Mouse (Mus musculus) layer of hippocampus, postnatal 10 days (tissue): ENCODE measurements around the gene Klf12. TPM values are rescaled to one million over a fixed set of nuclear protein-coding genes. Genes with fewer than 3 reads are reported as not detected.

ENCODE experiments used
- DNase-seq, 2 experiments: peaks; one replicate each; pipeline ENCODE4 v3.0.0; 2021; ENCODE audit warnings: low spot score in 2 of 2
- total RNA-seq, 2 experiments: library from RNA; stranded (reverse); gene quantifications; 2 replicates each; pipeline ENCODE4 v1.2.3; 2021

The Klf12 gene
- total RNA-seq, 2 experiments from 2014 or later = 36.1 to 39.5 TPM

GRCm38 (mm10) chr14:100140370-100140769, 144.1 kb downstream of the Klf12 start:
- DNase-seq = no peak

DNA sequence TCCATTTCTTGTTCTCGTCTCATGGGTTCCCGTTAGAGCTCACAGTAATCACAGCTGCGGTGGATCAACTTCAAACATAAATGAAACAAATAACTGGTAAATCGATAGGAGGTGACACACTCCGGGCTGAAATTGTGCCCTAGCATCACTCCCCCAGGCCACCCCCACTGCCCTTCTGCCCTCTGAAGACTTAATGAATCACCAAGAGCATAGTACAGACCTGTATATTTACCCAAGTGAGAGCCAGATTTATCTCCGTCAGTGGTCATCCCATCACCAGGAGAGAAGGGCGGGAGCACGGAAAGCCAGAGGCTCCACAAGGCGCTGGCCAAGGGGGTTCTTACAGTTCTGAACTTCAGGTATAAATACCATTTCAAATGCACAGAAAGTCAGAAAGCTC, 150.2 kb downstream of the Klf12 start:
- DNase-seq = no peak

DNA sequence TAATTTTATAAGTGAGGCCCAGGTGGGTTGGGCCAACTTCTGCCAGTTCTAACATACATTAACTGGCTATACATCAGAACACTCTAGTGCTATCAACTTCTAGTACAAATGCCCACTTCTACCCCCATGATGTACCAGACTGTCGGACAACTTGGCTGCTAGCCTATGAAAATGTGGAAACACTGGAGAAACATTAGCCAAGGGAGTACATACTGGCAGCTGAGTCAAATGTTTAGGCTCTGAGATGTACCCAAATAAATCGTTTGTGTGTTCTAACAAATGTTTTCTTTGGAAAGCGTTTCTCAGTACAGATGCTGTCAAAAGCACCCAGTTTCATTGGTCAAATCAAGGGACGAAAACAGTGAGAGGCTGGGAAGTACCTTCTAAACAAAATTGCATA, 152.0 kb downstream of the Klf12 start:
- DNase-seq = no peak

DNA sequence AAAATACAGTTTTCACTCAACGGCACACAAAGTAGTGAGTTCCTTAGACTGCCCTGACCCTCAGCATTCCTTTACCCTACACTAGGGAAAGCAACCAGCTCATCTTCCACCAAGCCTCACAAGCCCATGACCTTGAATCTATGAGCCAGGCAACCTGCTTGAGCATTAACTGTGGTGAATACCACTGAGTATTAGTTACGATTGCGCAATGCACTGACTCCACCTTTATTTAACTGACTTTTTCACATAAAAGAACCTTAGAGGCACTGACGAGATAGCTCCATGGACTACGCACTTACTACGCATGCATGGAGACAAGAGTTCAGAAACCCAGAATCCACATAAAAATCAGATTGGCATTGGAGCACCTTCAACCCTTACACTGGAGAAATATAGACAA, 158.4 kb downstream of the Klf12 start:
- DNase-seq = no peak

DNA sequence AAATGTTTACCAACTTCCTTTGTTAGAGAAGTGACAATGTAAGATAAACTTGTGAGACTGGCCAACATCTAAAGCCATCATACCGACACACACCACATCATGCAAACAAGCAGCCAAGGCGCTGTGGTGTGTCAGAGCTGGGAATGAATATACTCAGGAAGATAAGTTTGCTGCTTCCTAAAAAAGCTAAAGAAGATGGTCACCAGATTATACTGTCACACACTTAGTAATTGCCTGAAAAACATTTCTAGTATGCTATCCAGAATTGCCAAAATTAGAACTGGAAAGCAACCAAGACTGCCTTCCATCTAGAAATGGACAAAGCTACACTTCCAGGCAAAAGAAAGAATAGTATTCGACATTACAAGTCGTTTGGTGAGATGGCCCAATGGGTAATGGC, 163.4 kb downstream of the Klf12 start:
- no peak for DNase-seq

GRCm38 (mm10) chr14:100119866-100120265, 164.6 kb downstream of the Klf12 start:
- no peak for DNase-seq

- no peak for DNase-seq
Measured at GRCm38 (mm10) chr14:100113419-100113818, 171.1 kb downstream of the Klf12 start.

- no peak for DNase-seq
Measured at GRCm38 (mm10) chr14:100111735-100112134, 172.7 kb downstream of the Klf12 start.

GRCm38 (mm10) chr14:100109563-100109962, 174.9 kb downstream of the Klf12 start:
- DNase-seq = no peak

DNA sequence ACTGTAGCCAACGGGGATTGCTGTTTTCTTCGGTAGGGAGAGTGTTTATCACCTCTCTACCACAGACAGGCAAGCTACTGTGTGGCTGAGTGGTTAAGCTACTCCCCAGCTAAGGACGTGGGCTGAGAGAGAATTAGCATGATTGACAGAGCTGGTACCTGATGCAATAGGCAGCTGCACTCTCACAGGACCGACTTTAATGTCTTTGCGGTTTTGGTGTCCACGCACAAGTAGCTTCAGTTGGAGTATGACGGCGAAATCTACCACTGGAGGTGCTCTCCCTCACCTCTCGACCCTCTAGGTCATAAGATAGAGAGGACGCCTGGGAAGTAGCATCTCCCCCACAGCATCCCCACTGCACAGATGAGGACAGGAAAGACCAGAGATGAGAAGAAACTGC, 178.9 kb downstream of the Klf12 start:
- no peak for DNase-seq

DNA sequence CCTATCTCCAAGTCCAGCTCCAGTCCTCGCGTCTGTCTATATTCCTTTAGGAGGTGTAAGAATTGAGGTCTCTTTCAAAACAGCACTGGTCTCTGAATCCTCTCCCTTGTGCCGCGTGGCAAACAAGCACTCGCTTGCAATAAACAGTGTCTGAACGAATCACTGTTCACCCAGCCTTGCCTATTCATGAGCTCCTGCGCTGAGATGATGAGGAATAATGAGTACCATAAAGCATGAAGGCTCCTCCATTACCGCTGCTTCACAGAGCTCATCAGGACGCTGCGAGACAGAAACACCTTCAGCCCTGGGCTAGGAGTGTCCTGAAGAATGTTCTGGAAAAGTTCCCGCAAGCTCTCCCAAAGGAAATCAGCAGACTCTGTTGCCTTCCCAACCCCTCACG, 179.7 kb downstream of the Klf12 start:
- DNase-seq = no peak

DNA sequence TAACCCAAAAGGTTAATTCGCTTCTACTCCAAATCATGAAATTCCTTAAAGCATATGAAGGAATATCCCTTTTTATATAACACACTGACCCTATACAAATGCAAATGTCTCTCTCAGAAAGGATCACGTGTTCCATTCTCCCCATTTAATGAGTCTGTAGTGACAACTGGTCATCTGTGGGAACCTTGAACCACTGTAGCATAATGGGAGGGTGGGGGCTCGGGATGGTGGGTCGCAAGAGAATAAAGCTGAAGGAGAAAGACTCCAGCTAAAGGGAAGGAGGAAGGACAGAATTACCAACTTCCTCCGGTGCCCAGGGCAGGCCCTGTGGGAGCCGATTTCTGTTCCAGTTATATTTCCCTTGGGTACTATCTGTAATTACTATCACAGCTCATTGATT, 180.7 kb downstream of the Klf12 start:
- DNase-seq = no peak

- no peak for DNase-seq
Measured at GRCm38 (mm10) chr14:100097208-100098189, 187.0 kb downstream of the Klf12 start.

- DNase-seq = no peak
Measured at GRCm38 (mm10) chr14:100095730-100096129, 188.7 kb downstream of the Klf12 start.

GRCm38 (mm10) chr14:100090517-100090916, 194.0 kb downstream of the Klf12 start:
- DNase-seq = no peak

- no peak for DNase-seq
Measured at GRCm38 (mm10) chr14:100079620-100080019, 204.9 kb downstream of the Klf12 start.

DNA sequence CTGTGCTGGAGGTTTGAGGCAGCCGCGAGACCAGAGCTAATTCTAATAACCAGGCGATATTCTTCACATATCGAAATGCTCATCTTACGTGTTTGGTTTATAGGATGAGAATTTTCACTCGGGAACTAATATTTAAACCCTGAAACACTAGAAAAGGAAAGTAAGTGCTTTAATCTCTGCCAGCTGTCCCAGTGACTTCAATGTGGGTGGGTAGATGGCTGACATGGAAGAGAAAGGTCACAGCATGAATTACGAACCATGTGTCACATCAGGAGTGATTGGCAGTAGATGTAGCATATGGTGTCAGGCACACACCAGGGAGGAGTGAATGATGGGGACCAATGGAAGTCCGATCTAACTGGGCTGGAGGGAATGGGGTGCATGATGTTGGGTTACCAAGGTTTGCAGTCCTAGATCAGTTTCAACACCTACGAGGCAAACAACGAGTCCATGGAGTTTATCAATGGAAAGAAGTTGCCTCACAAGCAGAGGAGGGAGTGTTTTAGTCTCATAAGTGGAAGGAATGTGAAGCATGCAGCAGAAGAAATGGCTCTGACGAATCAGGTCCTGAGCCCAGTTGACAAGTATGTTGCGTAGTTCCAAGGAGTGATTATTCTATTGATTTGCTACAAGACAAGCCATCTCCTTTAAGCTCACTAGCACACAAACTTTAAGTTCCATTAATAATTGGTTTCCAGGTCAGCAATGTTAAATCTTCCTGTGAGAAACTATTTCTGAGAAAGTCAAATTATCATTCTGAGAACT, 211.9 kb downstream of the Klf12 start:
- no peak for DNase-seq

GRCm38 (mm10) chr14:100069543-100070090, 214.9 kb downstream of the Klf12 start:
- no peak for DNase-seq

GRCm38 (mm10) chr14:100068715-100069114, 215.8 kb downstream of the Klf12 start:
- DNase-seq = no peak

DNA sequence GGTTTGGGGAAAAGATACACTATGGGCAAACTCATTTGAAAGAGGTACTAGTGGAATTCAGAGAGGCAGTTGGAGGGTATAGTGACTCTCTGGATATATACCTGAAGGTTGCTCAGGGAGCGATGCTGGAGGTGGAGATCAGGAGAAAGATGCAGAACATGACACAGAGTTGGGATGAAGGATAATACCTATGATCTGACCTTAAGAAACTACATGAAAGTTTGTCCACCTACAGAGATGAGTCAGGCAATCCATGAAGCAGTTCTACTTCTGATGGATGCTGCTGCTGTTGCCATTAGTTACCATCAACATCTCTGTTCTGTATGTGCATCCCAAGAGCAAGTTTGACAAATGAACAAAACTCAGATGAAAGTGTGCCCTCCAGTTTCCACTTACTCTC, 222.0 kb downstream of the Klf12 start:
- no peak for DNase-seq

DNA sequence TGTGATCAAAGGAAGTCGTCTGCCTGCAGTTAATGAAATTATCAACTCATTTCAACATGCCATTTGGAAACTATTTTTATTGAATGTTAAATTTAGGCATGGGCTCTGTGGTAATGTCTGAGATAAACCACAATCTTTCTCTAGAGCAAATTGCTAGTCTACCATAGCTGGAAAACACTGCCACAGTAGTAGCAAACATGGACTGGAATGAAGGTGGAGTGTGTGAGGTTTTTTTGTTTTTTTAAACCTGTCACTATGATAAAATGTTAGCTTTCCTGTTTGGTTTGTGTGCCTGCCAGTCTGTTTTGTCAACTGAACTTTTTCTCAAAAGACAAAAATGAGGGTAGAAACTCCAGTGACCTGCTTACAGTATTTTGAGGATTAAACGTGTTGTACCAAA, 230.3 kb downstream of the Klf12 start:
- no peak for DNase-seq

DNA sequence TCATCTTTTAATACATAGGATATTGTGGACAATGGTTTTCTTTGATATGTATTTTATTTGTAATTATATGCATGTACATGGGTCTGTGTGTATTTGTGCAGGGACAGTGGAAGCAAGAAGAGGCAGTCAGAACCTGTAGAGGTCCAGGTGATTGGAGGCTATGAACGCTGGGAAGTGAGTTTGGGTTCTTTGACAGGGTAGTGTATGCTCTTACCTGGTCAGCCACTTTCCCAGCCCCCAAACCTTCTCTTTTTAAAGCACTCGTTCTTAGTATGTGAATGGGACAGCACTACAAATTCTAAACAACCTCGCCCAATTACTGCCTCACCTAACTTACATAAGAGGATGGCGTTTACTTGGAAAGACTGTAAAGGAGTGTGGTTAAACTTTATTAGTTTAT, 231.0 kb downstream of the Klf12 start:
- no peak for DNase-seq
